Mouse (Mus musculus) megakaryocyte-erythroid progenitor cell, adult 5 weeks (primary cell): Measurements from ENCODE around the gene Tmsb15l. TPM values are rescaled to one million over a fixed set of nuclear protein-coding genes. Genes with fewer than 3 reads are reported as not detected.

ENCODE experiments used
- polyA plus RNA-seq: library from polyadenylated mRNA; stranded (reverse); fragments of >175 nt; gene quantifications from 2 replicates; pipeline ENCODE4 v1.2.3, GENCODE M21; 2012

Gene Tmsb15l
- not detected in 2 replicates for polyA plus RNA-seq

DNA sequence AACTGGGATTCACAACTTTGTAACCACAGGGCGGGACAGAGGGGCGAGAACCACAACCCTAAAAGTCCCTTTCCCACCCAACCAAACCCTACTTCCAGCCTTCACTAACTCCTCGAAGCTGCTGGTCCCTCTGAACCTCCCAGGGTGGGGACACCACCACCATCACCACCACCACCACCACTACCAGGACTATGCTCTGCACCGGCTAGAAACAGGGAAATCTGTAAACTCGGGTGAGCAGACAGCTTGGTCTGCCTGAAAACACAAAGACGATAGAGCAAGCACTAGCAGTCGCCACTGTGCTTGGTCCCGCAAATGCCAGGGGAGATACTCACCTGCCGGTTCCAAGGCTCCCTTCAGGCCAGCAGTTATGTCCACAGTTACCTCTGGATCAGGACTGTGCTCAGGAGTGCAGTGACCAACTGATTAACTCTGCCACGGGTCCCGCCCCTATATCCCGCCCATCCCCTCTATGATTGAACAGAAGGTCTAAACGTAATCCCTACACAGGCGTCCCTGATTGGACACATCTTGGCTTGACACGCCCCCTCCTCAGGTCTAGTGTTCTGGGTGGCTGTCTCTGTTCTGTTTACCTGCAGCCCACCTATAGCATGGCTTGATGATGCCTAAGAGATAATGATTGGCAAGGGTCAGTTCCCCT lies at the start of gene Tmsb15l, which contains the start of gene Tmsb15b1:
Tmsb15l (minus strand) TSS at position 446 of the 661 bp plus-strand sequence.
Tmsb15b1 (minus strand) TSS at position 451 of the 661 bp plus-strand sequence.

DNA sequence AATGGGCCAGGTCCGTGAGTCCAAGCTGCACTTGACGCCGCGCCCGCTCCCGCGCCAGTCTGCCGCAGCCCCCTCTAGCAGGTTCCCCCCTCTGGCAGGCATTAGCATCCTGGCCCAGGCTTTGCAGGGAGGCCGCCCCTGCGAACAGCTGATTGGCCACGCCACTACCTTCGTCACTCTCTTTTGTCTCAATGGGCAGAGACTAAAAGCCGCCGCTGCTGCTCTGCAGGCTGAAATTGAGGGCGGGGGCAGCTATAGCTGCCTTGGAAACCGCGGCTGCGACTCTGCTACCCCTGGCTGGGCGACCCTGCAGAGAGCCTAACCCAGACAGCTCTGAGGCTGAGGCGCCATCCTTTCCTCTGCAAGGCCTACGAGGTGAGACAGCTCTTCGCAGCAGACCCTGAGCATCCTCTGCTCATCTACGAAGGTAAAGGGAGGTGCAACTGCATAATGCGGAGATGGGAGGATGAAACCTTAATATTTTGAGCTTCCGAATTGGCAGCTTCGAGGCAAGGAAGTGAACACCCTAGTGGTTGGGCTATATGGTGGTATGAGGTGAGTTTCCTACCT lies 16.4 kb upstream of the Tmsb15l start, which contains the start of gene Zcchc18:
Zcchc18 (plus strand) TSS at position 178 of the 570 bp plus-strand sequence.

DNA sequence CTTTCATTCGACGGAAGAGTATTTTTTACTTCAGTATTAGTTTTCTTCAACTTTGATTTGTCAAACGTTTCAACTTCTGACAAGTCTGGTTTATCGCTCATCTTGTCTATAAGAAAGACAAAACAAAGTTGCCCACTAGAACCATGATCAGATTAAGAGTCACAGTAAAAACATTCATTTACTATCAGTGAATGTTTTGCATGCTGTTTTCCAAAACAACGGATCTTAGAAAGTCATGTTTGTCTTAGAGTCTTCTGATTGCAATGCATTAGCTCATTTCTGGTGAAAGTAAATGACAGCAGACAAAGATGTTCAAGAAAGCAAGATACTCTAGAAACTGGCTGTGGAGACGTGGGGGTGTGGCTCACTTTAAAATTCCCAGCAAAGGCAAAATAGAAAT lies 1.3 kb downstream of the Tmsb15l start, which contains the start of gene Tmsb15b2:
Tmsb15b2 (minus strand) TSS at position 101 of the 400 bp plus-strand sequence.

DNA sequence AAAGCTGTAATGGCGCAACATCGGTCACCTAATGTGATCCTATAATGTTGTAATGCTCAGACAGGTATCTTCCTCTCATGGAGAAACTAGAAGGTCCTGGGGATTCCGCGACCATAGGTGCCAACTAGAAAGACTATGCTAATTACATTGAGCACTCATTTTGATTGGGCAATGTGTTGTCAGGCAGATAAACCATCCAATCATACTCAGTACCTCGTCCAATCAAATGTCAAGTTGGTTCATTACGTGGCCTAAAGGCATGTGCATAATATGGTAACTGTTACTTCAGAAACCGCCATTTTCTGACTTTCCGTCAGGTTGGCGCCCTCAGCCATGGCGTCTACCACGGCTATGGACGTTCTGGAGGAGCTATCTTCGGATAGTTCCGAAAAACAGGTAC lies 49.6 kb downstream of the Tmsb15l start, which contains the start of gene H2bfm:
H2bfm (plus strand) TSS at position 295 of the 400 bp plus-strand sequence.

Other genes with a start within 250 kb of the Tmsb15l start
- gene Morf4l2, start 233.2 kb downstream of the Tmsb15l start, polyA plus RNA-seq: 379 and 463 TPM in 2 replicates
- not detected in 2 replicates for gene Glra4, start 196.7 kb downstream of the Tmsb15l start, polyA plus RNA-seq
- 0.19 and 0.30 TPM in 2 replicates for gene Plp1, start 154.2 kb downstream of the Tmsb15l start, polyA plus RNA-seq
- not detected in 2 replicates for gene Rab9b, start 108.1 kb downstream of the Tmsb15l start, polyA plus RNA-seq
- not detected in 2 replicates for gene H2bfm, start 49.5 kb downstream of the Tmsb15l start, polyA plus RNA-seq
- gene Tmsb15b2, start 1.4 kb downstream of the Tmsb15l start, polyA plus RNA-seq: not detected in 2 replicates
- gene Tmsb15b1, start within 50 bp of the Tmsb15l start, polyA plus RNA-seq: 0.19 TPM in 1 of 2 replicates, not detected in the other
- 0.04 and 0.06 TPM in 2 replicates for gene Zcchc18, start 16.3 kb upstream of the Tmsb15l start, polyA plus RNA-seq
- 0.58 and 1.9 TPM in 2 replicates for gene Slc25a53, start 61.4 kb upstream of the Tmsb15l start, polyA plus RNA-seq
- 0.95 and 0.99 TPM in 2 replicates for gene Fam199x, start 72.7 kb upstream of the Tmsb15l start, polyA plus RNA-seq
- gene Esx1, start 145.2 kb upstream of the Tmsb15l start, polyA plus RNA-seq: 0.04 and 0.41 TPM in 2 replicates